In the genomic region with DNA sequence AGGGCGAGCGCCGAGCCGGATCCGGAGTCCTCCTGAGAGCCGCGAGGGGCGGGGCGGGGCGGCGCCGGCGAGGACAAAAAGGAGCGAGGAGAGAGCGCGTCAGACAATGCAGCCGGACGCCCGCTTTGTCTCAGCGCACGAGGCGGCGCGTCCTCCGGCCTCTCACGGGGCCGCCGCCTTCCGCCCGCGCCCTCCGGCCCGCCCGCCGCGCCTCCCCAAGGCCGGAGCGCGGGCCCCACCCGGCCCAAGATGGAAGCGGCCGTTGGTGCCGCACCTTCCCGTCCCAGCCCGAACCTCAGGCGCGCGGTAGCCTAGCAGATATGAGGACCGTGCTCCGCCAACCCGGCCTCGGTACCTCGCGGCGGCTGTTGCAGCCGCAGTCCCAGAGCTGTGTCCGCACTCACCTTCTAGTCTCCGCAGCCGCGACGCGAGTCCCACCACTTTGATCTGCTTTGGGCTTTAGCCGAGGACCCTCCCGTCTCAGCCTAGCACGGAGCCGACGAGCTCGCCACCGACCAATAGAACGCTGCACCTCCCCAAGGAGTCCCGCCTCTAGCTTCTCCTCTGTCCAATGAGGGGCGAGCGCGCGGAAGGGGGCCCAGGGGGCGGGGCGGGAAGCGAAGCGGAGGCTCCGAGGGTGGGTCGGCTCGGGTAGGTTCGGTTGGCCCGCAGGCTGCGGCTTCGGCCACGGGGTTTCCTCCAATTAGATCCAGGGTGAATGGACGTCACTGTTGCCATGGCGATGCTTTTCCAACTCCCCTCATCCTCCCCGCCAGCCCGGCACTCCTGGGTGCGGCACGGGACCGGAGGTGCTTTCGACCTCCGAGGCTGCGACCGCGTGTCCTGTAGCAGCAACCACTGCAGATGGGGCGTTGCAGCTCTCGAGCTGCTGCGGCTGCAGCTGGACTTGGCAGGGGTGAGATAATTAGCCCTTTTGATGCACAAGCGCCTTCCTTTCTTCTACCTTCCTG, we compare ENCODE assay signal across 8 mouse cellular contexts. TPM values are rescaled to one million over a fixed set of nuclear protein-coding genes. Genes with fewer than 3 reads are reported as not detected.
A peak's percentile ranks its signal among the peaks of the same experiment; 100 is the strongest.
DNase-seq lines count a peak whose midpoint lies in the region; ATAC-seq and TF ChIP-seq lines count a peak whose summit lies in the region.

Gene Ywhaq, minus strand, starts transcription at position 538 of the 971 bp plus-strand sequence.

- H3K9me3 ChIP-seq in megakaryocyte, embryonic 14.5 days, result 0 out of 2 replicates have a peak, but pooled peaks cover 5% of the 10 kb centered on the region

- H3K27ac ChIP-seq in cortical plate, adult 2 months (ENCODE audit: insufficient read depth, low read length), result peak within 1 kb of the TSS; percentile 98

- peaks cover 29% of the 10 kb centered on the region for H3K36me3 ChIP-seq in megakaryocyte, embryonic 14.5 days (replicated peaks; ENCODE audit: low read length)

- no peak for TF ChIP-seq CTCF in cortical plate, adult 2 months (IDR thresholded peaks at IDR 0.05; ENCODE audit: extremely low read depth, insufficient read depth, low read length)

- peak; percentile 97 for TF ChIP-seq POLR2A in cortical plate, adult 2 months (IDR thresholded peaks at IDR 0.05; ENCODE audit: extremely low read depth, insufficient read depth, low read length)

- peak within 1 kb of the TSS; percentile 61 for H3K4me3 ChIP-seq in cortical plate, adult 2 months (ENCODE audit: insufficient read depth, low read length)
- peak within 1 kb of the TSS; percentile 94 for H3K4me3 ChIP-seq in megakaryocyte, embryonic 14.5 days (replicated peaks)

- H3K4me1 ChIP-seq in cortical plate, adult 2 months (ENCODE audit: control insufficient read depth, insufficient read depth, low read length), result peaks cover 5% of the 10 kb centered on the region; the same call in 1 of the 2 replicates
- H3K4me1 ChIP-seq in megakaryocyte, embryonic 14.5 days, result peaks cover 30% of the 10 kb centered on the region

- no peaks in the 10 kb centered on the region for H3K27me3 ChIP-seq in megakaryocyte, embryonic 14.5 days (replicated peaks)

- peak; percentile 88 to 92 for DNase-seq in gastrocnemius, adult 8-10 months (ENCODE audit: low spot score in 2 of 2)
- peak; percentile 96 for DNase-seq in hindlimb bud, embryonic 11.5 days (ENCODE audit: extremely low spot score, low read depth, low spot score)
- peak; percentile 87 to 98 for DNase-seq in left cerebral cortex, adult 8-10 months (ENCODE audit: low spot score in 2 of 2)
- peak; percentile 98 to 99 for DNase-seq in right cerebral cortex, postnatal 10 days (ENCODE audit: low spot score in 2 of 2)
- DNase-seq in urinary bladder, postnatal 25 days (ENCODE audit: low spot score), result peak; percentile 88

- peak; percentile 91 for ATAC-seq in activated CD4-positive, CD25-positive, alpha-beta regulatory T cell, adult 4 months

RNA-seq across cellular contexts. Expression of gene Ywhaq, which starts in this region (rescaled TPM):
- polyA plus RNA-seq in activated CD4-positive, CD25-positive, alpha-beta regulatory T cell, adult 4 months (2017; shearing (Covaris generic)), result 100 to 1,000 TPM; 229 to 245 TPM
- polyA plus RNA-seq in cortical plate, adult 2 months (2012; rRNA removed), result 330 and 331 TPM in 2 replicates
- 10 to 100 TPM; 12.4 to 19.9 (median 19.0) TPM for total RNA-seq in gastrocnemius, adult 8-10 months (2022)
- total RNA-seq in left cerebral cortex, adult 8-10 months (2022), result 100 to 1,000 TPM; 368 to 434 (median 402) TPM
- polyA plus RNA-seq in megakaryocyte, embryonic 14.5 days (2012; ENCODE audit: insufficient read depth, low replicate concordance), result 36.8 and 41.4 TPM in 2 replicates

Comparison
In these comparisons a context has a peak if more than half of its experiments do, and no peak if none do; other contexts are left out.
1. Peak in every context shown above with its lines: DNase-seq, ATAC-seq, H3K4me3 ChIP-seq and H3K27ac ChIP-seq.
2. RNA of gene Ywhaq (total RNA-seq): 368 to 434 TPM in left cerebral cortex, adult 8-10 months; 12.4 to 19.9 TPM in gastrocnemius, adult 8-10 months; every median in the first group is over 10 times any median in the second.